Mouse (Mus musculus) embryonic stem cell, embryonic (primary cell): ENCODE results near the gene Aasdhppt.

ENCODE experiments used
- CTCF ChIA-PET, 4 experiments: fragments of 300-600 bp in 2 of 4; fragments of 350-600 bp in 2 of 4; sonication (Branson Sonifier 250); formaldehyde crosslinking; loops; one replicate each; lab custom pipeline; 2022; ENCODE audit warnings: inconsistent platforms in 2 of 4; lab: Charles Lee
- POLR2A ChIA-PET, 4 experiments: fragments of 300-600 bp in 2 of 4; fragments of 350-600 bp in 2 of 4; sonication (Branson Sonifier 250); formaldehyde crosslinking; loops; one replicate each; lab custom pipeline; 2022; ENCODE audit warnings: antibody characterized with exemption in 4 of 4, inconsistent platforms in 1 of 4; lab: Charles Lee

The Aasdhppt gene

GRCm38 (mm10) chr9:4309351-4310085, at the start of gene Aasdhppt, which contains the start of gene Kbtbd3:
Gene Aasdhppt (minus strand): TSS chr9:4309471.
Gene Kbtbd3 (plus strand): TSS chr9:4309833.
- POLR2A ChIA-PET, result interaction anchor here (0.6 to 3.5 kb wide), 56 partner anchors 8 to 933 kb away, joined by 3 to 36 read pairs (median 4); partner anchors contain the start of genes Msantd4 (in 4 of the 4), Gucy1a2 (in 3 of the 4) and Cwf19l2 (in 2 of the 4)
- CTCF ChIA-PET, result interaction anchor here in 2 of 4 experiments (0.8 to 1.4 kb wide), 3 partner anchors 133 to 906 kb away, joined by 3 to 4 read pairs (median 3); partner anchors contain the start of gene Cwf19l2 (in 1 of the 2)

GRCm38 (mm10) chr9:4353163-4353562, 43.9 kb upstream of the Aasdhppt start:
- POLR2A ChIA-PET, result interaction anchor here in 1 of 4 experiments (2.3 kb wide), 1 partner anchor 23 kb away, joined by 6 read pairs; the partner anchor contains the start of gene Msantd4
- CTCF ChIA-PET, result no interaction called here

- POLR2A ChIA-PET, result interaction anchor here in 3 of 4 experiments (0.6 to 2.6 kb wide), 4 partner anchors 9 to 785 kb away, joined by 3 to 16 read pairs (median 3); partner anchors contain the start of genes Aasdhppt (in 2 of the 3) and Kbtbd3 (in 2 of the 3)
- CTCF ChIA-PET, result no interaction called here
Measured at GRCm38 (mm10) chr9:4318939-4319721, 9.9 kb upstream of the Aasdhppt start.

DNA sequence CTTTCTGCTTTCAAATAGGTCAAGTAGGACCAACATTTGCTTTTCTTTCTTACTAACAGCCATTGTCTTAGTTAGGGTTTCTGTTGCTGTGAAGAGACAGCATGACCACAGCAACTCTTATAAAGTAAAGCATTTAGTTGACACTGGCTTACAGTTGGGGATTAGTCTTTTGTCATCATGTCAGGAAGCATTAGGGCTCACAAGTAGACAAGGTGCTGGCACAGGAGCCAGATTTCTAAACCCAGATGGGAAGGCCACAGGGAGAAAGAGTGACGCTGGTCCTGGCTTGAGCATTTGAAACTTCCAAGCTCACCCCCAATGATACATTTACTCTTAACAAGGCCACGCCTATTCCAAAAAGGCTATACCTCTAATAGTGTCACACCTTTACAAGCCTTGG, 6.5 kb upstream of the Aasdhppt start:
- ChIA-PET CTCF (no interaction called here), POLR2A (no interaction called here)

DNA sequence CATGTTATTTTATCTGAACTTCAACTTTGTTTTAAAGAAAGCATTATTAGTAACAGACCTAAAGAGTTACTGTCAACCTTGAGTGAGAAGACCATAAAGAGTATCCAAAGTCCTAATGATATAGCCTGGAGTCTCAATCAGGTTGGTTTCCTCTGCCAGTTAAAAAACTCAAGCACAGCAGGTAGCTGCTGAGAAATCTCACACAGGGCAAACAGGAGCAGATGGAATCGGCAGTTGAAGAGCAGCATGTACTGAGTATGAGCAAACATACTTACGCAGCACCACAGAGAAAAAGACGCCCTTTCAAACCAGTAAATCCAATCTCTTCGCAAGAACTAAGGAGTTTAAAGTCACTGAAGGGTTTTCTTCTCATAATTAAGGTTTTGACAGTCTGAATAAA, 4.7 kb upstream of the Aasdhppt start:
- CTCF ChIA-PET, result no interaction called here
- POLR2A ChIA-PET, result no interaction called here

DNA sequence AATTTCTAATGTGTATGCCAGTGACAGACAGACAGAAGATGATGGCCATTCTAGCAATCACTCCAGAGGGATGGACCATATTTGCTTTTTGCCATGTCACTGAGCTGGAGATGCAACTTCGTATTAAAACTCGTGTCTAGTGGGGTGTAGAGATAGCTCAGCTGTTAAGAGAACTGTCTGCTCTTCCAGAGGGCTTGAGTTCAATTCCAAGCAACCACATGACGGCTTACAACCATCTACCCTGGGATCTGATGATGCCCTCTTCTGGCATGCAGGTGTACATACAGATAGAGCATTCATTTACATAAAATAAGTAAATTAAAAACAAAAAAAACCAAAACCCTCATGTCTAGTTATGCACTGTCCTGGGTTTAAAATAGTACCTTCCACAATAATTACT, 1.9 kb upstream of the Aasdhppt start:
- ChIA-PET CTCF (interaction anchor here in 1 of 4 experiments (0.6 kb wide), 1 partner anchor 515 kb away, joined by 3 read pairs; no protein-coding TSS in a partner anchor), POLR2A (interaction anchor here in 3 of 4 experiments (0.8 to 3.5 kb wide), 16 partner anchors 9 to 779 kb away, joined by 3 to 20 read pairs (median 6); partner anchors contain the start of genes Gucy1a2 (in 2 of the 3) and Msantd4 (in 1 of the 3))

GRCm38 (mm10) chr9:4310706-4311105, 1.4 kb upstream of the Aasdhppt start:
- ChIA-PET CTCF (interaction anchor here in 1 of 4 experiments (0.6 kb wide), 1 partner anchor 515 kb away, joined by 3 read pairs; no protein-coding TSS in a partner anchor), POLR2A (interaction anchor here in 3 of 4 experiments (0.6 to 3.5 kb wide), 26 partner anchors 9 to 908 kb away, joined by 3 to 36 read pairs (median 7); partner anchors contain the start of genes Gucy1a2 (in 3 of the 3), Msantd4 (in 3 of the 3) and Cwf19l2 (in 1 of the 3))

- ChIA-PET CTCF (interaction anchor here in 2 of 4 experiments (1.2 to 1.4 kb wide), 2 partner anchors 134 kb away, joined by 3 to 4 read pairs; no protein-coding TSS in a partner anchor), POLR2A (interaction anchor here (0.7 to 3.5 kb wide), 33 partner anchors 8 to 932 kb away, joined by 3 to 36 read pairs (median 5); partner anchors contain the start of genes Msantd4 (in 4 of the 4), Cwf19l2 (in 1 of the 4) and Gucy1a2 (in 1 of the 4))
Measured at GRCm38 (mm10) chr9:4308628-4309350, 482 bp downstream of the Aasdhppt start.

DNA sequence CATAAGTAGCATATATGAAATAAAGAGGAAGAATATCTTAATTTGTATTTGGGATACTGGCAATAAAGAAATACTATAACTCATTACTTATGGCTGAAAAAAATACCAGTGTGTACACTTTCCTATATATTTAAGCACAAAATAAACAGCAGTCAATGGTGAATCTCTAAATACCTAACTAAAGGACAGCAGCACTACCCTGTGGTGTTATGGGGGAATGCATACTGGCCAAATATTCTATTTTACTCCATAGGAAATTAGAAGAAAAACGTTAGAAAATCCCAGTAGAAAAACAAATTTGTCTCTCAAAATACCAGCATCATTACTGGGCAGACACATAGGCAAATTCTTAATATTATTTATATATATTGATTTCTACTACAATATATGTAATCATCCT, 4.4 kb downstream of the Aasdhppt start:
- ChIA-PET POLR2A (no interaction called here), CTCF (no interaction called here)

DNA sequence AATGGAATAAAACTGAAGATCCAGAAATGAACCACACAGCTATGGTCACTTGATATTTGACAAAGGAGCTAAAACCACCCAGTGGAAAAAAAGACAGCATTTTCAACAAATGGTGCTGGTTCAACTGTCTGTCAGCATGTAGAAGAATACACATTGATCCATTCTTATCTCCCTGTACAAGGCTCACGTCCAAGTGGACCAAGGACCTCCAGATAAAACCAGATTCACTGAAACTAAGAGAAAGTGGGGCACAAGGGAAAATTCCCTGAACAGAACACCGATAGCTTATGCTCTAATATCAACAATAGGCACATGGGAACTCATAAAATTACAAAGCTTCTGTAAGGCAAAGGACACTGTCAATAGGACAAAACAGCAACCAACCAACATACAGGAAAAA, 8.8 kb downstream of the Aasdhppt start:
- ChIA-PET CTCF (no interaction called here), POLR2A (interaction anchor here in 3 of 4 experiments (1.0 to 3.8 kb wide), 6 partner anchors 9 to 17 kb away, joined by 3 to 12 read pairs (median 6); partner anchors contain the start of genes Aasdhppt (in 3 of the 3) and Kbtbd3 (in 3 of the 3))

DNA sequence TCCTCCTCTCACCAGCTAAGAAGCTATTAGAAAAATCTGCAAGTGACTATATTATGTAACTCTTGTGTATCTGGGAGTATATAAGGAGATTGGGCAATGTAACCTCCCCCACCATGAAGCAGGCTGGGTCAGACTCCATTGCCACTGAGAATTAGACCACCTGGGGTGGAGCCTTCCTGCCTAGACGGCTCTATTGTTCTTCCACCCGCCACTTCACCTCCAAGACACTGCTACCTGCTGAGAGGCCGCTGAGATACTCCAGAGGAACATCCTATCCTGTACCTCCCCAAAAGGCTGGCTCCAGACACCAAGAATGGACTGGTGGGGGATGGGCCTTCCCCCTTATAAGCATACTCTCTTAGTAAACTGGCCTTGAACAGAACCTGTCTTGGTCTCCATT, 25.4 kb downstream of the Aasdhppt start:
- ChIA-PET POLR2A (interaction anchor here in 2 of 4 experiments (0.6 to 2.0 kb wide), 10 partner anchors 10 to 874 kb away, joined by 3 to 11 read pairs (median 4); partner anchors contain the start of genes Aasdhppt (in 2 of the 2) and Kbtbd3 (in 2 of the 2)), CTCF (no interaction called here)

GRCm38 (mm10) chr9:4266881-4267280, 42.4 kb downstream of the Aasdhppt start:
- ChIA-PET POLR2A (interaction anchor here in 1 of 4 experiments (0.6 to 1.1 kb wide), 2 partner anchors 17 to 43 kb away, joined by 3 to 6 read pairs; partner anchors contain the start of genes Aasdhppt and Kbtbd3), CTCF (no interaction called here)

GRCm38 (mm10) chr9:4260746-4261090, 48.6 kb downstream of the Aasdhppt start:
- ChIA-PET POLR2A (interaction anchor here in 2 of 4 experiments (0.6 to 2.4 kb wide), 4 partner anchors 49 to 389 kb away, joined by 3 to 15 read pairs (median 8); partner anchors contain the start of genes Aasdhppt (in 2 of the 2) and Kbtbd3 (in 2 of the 2)), CTCF (no interaction called here)

DNA sequence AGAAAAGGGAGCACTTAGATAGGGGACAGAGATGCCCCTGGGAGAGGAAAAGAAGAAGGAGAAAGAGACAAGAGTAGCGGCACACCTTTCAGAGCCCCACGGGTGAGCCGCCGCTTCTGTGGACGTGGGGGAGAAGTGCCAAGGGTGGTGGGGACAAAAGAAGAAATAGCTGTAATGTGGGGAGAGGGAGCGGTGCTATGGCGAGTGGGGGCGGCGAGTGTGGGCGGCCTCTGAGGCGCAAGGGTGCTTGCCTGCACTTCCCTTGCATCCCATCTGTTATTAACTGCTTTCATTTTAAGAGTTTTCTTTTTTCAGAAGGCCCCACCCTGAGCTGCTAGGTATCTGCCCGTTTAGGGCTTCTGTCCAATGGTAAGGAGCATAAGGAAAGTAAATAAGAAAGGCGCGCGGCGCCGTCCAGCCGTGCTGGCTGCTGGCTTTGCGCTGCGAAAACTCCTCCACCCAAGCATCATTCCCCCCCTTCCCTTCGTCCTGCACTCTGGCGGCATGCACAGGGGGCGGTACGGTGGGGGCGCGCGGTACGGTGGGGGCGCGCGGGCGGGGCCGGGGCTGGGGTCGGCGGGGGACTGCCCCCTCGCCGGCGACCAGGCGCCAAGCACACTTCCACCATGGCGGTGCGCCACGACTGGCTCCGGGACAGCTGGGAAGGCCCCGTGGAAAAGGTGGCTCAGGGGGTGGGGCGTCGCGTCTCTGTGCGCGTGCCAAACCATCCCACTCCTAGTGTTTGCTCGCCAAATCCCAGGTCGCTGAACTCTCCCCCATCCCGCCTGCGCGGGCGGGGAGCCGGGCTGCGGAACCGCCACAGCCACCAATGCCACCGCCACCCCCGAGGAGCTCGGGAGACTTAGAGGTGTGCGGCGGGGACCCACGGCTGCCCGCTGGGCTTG, 49.2 kb downstream of the Aasdhppt start:
- CTCF ChIA-PET, result interaction anchor here in 1 of 4 experiments (0.6 kb wide), 1 partner anchor 826 kb away, joined by 5 read pairs; no protein-coding TSS in a partner anchor
- POLR2A ChIA-PET, result interaction anchor here in 3 of 4 experiments (0.6 to 2.4 kb wide), 4 partner anchors 50 to 528 kb away, joined by 3 to 15 read pairs (median 8); partner anchors contain the start of genes Aasdhppt (in 2 of the 3) and Kbtbd3 (in 2 of the 3)

DNA sequence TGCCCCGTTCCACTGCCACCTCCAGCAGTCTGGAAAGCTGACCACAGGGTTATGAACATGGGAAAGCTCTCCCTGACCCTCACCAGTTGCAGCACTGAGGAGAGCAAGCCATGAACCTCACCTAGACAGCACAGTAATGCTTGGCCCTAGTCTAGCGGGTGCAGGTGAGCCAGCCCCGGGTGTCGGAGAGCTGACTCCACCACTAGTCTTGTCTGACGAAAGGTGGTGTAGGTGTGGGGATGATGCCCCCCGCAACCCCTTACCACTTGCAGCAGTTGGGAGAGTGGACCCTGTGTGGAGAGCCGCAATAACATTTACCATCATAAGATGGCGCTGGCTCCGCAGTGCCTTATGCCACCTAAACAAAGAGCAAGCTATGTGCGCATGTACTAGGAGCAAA, 50.2 kb downstream of the Aasdhppt start:
- ChIA-PET POLR2A (interaction anchor here in 3 of 4 experiments (0.6 to 2.4 kb wide), 3 partner anchors 51 to 526 kb away, joined by 3 to 15 read pairs (median 13); partner anchors contain the start of genes Aasdhppt (in 2 of the 3) and Kbtbd3 (in 2 of the 3)), CTCF (interaction anchor here in 1 of 4 experiments (0.6 kb wide), 1 partner anchor 825 kb away, joined by 5 read pairs; no protein-coding TSS in a partner anchor)
